Mouse (Mus musculus) C2C12 (cell line): ENCODE measurements at regions not wholly inside any gene's neighbourhood (a gene's known extent, or its start where the extent isn't known, plus 50 kb on each side); places are given as distances from the start of the nearest gene placed in this dataset.

ENCODE experiments used
- CTCF ChIP-seq: IDR thresholded peaks from one replicate; pipeline ENCODE4 v1.5.1; 2011; ENCODE audit not compliant: control insufficient read depth, insufficient read depth, insufficient read length
- MAX ChIP-seq: IDR thresholded peaks from one replicate; pipeline ENCODE4 v1.6.1; 2011; ENCODE audit warnings: mild to moderate bottlenecking, control low read depth
- USF1 ChIP-seq: IDR thresholded peaks from one replicate; pipeline ENCODE4 v1.6.1; 2011; ENCODE audit warnings: low read depth, mild to moderate bottlenecking, control low read depth, moderate library complexity

GRCm38 (mm10) chr5:73811094-73811521 is 159.9 kb downstream of the Spata18 start:
- no peak for TF ChIP-seq CTCF
- no peak for TF ChIP-seq MAX
- no peak for TF ChIP-seq USF1
